Mouse (Mus musculus): ENCODE results near the gene Fbxo34. TPM values are rescaled to one million over a fixed set of nuclear protein-coding genes. Genes with fewer than 3 reads are reported as not detected.

The Fbxo34 gene
- total RNA-seq, 1 experiment from 2014 or later = 21.3 TPM

DNA sequence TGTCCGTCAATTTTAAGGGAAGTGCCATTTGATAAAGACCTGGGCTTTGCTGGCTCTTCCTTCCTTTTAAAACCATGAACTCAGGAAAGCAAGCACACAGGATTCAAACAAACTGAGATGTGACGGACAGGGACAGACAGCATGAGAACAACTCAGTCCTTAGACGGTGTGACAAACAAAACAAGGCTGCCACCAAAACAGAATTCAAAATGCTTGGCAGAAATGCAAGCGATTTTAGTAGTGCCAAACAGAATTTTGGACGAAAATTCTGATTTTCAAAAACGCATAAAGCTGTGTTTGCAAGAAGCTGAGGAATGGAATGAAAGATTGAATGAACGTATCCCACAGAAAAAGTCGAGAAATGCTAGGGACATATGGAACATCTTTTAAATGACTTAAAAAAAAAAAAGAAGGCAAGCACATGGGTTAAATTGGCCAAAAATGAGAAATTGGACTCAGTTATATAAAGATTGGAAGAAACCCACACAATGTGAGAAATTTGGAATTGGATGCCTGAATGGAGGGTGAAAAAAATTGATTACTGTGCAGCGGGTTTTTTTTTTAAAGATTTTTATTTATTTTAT, 12.7 kb downstream of the Fbxo34 start:
- ATAC-seq (replicated peaks in 1 of 2; ENCODE audit: insufficient read depth in 1 of 2, low FRiP score in 2 of 2, low TSS enrichment in 1 of 2, low read depth in 1 of 2, poor library complexity in 2 of 2, severe bottlenecking in 2 of 2) = no peak

DNA sequence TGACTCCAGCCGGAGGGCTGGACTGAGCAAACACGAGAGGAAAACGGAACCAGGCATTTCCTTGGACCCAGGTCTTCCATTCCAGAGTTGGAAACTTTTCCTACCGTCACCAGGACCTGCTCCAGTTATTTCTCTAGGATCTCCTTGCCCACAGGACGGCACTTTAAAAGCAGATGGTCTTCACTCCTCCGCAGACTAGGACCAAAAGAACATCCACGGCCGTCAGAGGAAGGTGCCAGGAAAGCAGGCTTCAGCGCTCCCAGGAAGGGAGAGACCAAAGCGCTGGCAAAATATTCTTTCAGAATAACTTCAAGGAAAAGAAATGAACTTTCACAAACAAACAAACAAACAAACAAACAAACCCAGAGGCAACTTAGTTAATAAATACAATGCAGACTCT, 14.2 kb downstream of the Fbxo34 start:
- ATAC-seq (replicated peaks in 1 of 2; ENCODE audit: insufficient read depth in 1 of 2, low FRiP score in 2 of 2, low TSS enrichment in 1 of 2, low read depth in 1 of 2, poor library complexity in 2 of 2, severe bottlenecking in 2 of 2) = no peak

DNA sequence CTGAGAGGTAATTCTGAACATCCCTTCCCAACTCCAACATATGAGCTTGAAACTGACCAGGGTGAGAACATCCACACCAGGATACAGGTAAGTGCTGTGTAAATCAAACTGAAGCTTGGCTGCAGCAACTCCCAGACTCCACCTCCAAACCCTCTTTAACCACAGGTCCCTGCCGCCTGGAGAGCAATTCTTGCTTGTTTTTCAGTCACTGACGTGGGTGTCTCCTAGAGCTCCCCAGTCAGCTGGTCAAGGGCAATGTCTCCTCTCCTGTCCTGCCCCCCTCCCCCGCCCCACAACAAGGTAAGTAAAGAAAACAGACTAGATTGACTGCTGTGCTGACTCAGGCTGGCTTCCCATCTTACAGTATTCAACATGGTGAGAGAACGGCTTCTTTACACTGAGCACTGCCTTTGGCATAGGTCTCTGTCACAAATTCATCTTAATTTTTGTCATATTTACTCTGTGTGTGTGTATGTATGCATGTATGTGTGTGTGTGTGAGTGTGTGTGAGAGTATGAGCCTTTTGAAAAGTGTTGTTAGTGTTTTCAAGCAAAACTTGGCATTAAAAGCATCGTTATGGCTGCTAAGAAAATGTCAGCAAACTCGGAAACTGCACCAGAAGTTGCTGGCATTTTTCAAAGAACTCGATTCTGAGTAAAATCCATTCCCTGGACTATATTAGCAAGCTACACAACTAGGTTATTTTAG, 15.4 kb downstream of the Fbxo34 start:
- no peak for ATAC-seq (replicated peaks in 1 of 2; ENCODE audit: insufficient read depth in 1 of 2, low FRiP score in 2 of 2, low TSS enrichment in 1 of 2, low read depth in 1 of 2, poor library complexity in 2 of 2, severe bottlenecking in 2 of 2)

DNA sequence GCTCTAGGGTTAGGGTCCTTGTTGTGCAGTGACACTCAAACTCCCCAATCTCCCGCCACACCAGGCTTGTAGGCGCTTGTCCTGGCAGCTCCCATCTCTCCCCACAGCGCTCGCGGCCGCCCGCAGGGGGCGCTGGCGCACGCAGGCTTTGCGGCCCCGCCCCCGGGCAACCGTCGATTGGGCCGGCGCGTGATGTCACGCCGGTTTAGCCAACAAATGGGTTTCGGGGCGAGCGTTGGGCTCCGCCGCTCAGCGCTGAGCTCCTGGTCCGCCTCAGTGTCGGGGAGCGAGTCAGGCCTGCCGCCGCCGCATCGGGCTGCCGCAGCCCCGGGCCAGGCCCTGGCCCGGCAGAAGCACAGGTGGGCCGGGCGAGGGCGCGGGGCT, 22.1 kb downstream of the Fbxo34 start:
- ATAC-seq (replicated peaks in 1 of 2; ENCODE audit: insufficient read depth in 1 of 2, low FRiP score in 2 of 2, low TSS enrichment in 1 of 2, low read depth in 1 of 2, poor library complexity in 2 of 2, severe bottlenecking in 2 of 2) = peak; percentile 75 to 87

DNA sequence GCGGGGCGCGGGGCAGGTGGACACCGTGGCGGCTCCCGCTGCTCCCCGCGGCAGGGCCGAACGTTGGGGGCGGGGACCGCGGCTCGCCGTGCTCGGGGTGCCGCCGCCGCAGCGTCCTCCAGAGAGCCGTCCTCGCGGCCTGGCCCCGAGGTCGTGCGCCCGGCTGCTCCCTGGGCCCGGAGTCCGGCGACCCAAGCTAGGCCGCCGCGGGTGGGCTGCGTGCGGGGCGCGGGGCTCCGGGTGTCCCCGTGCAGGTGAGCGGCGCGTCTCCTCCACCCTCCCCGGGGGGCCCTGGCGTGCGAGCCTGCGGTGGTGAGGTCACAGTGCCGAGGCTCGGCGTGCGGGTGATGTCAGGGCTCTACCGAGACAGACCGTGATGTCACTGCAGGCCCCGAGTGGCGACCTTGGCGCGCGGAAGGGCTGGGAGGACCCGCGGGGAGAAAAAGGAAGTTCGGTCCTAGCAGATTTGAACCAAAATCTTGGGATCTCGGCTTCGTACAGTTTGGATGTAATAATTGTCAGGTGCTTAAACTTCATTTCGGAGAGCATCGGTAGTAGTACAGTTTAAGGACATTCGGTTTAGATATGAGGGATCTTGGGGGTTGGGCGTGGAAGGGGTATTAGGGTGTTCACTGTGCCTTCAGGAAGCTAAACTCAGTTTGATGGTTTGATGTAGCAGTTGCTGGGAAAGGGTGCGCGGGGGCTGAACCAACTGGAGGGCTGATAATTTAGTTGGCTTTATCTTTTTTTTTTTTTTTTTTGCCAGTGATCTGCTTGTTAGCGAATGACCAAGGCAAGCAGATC, 22.7 kb downstream of the Fbxo34 start:
- peak; percentile 81 to 90 for ATAC-seq (replicated peaks in 1 of 2; ENCODE audit: insufficient read depth in 1 of 2, low FRiP score in 2 of 2, low TSS enrichment in 1 of 2, low read depth in 1 of 2, poor library complexity in 2 of 2, severe bottlenecking in 2 of 2)

DNA sequence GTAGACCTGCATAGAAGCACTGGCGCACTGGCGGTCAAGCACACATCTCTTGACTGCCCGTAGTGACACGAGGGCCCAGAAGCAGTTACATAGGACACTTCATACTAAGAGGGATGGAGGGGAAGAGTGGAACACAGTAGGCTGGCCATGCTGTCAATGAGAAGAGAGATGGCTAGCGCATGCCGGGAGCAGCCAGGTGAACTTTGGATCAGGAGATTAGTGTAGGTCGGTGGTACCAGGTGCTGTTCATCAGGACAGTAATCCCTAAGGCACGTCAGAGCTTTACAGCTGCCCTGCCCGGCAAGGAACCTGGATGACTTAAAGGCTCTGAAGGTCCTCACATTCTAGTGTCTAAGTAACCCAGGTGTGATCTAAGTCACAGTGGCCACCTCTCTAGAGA, 23.7 kb downstream of the Fbxo34 start:
- ATAC-seq (replicated peaks in 1 of 2; ENCODE audit: insufficient read depth in 1 of 2, low FRiP score in 2 of 2, low TSS enrichment in 1 of 2, low read depth in 1 of 2, poor library complexity in 2 of 2, severe bottlenecking in 2 of 2) = no peak

DNA sequence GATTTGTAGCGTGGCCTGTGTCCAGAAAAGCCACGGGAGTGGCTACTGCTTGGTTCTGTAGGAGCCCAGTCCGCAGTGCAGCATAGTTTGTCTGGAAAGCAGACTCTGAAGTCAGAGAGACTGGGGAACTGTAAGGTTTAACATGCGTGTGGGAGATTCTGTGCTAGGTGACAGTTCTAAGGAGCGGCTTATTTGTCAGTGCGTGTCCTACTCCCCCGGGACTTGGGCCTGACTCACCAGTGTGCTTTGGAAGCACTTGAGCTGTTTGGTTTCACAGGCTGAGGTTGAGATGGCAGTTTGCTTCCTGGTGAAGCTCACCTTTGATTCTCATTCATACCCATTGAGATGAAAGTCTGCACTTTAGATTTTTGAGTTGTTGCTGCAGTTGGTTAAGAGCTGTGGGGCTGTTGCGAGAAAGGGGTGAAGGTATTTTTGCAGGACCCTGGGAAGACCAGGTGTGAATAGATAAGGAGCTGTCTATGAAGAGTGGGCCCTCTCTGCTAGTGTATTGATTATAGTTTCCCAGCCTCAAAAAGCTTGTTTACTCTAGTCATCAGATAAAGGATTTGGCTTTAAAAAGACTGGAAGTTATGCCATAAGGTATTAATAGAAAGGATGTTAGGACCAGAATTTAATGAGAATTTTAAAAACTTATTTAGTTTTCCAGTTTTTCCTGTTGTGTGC, 24.5 kb downstream of the Fbxo34 start:
- no peak for ATAC-seq (replicated peaks in 1 of 2; ENCODE audit: insufficient read depth in 1 of 2, low FRiP score in 2 of 2, low TSS enrichment in 1 of 2, low read depth in 1 of 2, poor library complexity in 2 of 2, severe bottlenecking in 2 of 2)

DNA sequence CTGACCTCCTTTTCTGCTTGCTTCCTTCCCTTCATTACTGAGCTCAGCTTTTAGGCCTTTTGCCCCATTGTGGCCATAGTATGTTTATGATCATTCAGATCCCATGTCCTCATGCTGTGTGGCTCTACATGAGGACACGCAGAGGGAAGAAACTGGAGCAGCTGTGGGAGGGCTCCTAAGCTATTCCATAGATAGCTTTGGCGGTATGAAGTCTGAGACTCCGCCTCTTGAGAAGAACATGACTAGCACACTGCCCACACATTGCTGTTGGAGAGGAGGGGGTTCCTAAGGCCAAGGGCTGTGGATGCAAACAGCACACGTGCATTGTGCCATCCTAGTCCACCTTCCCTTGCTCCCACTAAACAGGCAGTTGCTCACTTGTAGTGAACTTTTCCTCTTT, 26.0 kb downstream of the Fbxo34 start:
- no peak for ATAC-seq (replicated peaks in 1 of 2; ENCODE audit: insufficient read depth in 1 of 2, low FRiP score in 2 of 2, low TSS enrichment in 1 of 2, low read depth in 1 of 2, poor library complexity in 2 of 2, severe bottlenecking in 2 of 2)

DNA sequence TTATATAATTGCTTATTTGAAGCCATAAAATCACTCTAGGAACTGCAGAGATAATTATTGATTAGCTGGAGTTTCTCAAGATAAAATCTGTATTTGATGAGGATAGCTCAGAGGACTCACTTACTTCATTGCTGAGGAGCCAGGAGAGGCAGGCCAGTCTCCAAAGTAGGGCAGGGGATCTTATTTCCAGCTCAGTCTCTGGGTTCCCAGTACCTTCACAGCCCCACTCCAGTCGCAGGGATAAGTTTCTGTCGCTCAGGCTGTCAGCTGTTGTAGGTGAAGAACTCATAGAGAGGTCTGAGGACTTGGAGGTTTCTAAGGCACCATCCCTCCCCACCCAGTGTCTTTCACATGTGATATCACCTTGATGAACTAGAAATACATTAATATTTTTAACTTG, 27.5 kb downstream of the Fbxo34 start:
- ATAC-seq (replicated peaks in 1 of 2; ENCODE audit: insufficient read depth in 1 of 2, low FRiP score in 2 of 2, low TSS enrichment in 1 of 2, low read depth in 1 of 2, poor library complexity in 2 of 2, severe bottlenecking in 2 of 2) = no peak

DNA sequence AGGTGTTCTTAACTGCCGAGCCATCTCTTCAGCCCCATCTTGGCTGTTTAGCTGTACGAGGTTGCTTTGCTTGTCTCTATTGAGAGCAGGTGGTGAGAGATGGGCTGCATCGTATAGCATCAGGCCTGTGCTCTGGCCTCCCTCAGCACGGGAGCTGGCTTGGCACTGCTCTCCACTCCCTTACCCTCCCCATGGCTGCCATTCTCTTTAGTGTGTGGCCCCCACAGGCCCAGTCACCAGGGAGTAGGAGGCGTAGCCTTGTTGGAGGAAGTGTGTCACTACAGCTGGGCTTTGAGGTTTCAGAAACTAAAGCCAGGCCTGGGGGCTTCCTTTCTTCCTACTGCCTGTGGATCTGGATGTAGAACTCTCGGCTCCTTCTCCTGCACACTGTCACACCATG, 32.0 kb downstream of the Fbxo34 start:
- ATAC-seq (replicated peaks in 1 of 2; ENCODE audit: insufficient read depth in 1 of 2, low FRiP score in 2 of 2, low TSS enrichment in 1 of 2, low read depth in 1 of 2, poor library complexity in 2 of 2, severe bottlenecking in 2 of 2) = no peak

DNA sequence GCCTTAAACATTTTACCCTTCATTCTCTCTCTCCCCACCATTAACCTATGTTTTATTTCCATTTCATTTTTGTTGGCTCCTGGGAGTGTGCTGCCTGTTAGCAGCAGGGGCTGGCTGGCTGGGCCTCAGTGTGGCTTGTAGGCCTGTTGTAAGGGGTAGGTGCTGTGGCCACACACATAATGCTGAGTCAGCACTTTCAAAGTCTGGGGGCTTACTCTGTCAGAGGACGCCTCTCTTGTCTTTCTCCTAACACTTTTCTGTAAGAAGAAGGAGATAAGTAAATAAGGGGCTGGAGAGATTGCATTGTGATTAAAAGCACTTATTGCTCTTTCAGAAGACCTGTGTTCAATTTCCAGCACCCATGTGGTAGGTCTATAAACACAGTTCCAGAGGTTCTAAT, 32.9 kb downstream of the Fbxo34 start:
- no peak for ATAC-seq (replicated peaks in 1 of 2; ENCODE audit: insufficient read depth in 1 of 2, low FRiP score in 2 of 2, low TSS enrichment in 1 of 2, low read depth in 1 of 2, poor library complexity in 2 of 2, severe bottlenecking in 2 of 2)

DNA sequence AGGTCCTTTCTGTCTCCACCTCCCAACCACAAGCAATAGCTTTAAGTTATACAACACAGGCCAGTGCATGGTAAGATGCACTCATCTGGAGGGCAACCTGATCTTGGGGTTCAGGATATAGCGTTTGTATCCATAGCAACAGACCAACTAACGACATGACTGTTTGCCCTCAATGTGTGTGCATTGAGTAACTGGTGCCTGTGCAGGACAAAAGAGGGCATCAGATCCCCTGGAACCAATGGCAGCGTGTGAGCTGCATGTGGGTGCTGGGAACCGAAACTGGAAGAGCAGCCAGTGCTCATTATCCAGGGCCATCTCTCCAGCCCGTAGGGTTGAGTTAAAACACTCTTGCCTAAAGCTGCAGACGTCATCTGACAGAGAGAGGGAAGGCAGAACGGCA, 38.5 kb downstream of the Fbxo34 start:
- no peak for ATAC-seq (replicated peaks in 1 of 2; ENCODE audit: insufficient read depth in 1 of 2, low FRiP score in 2 of 2, low TSS enrichment in 1 of 2, low read depth in 1 of 2, poor library complexity in 2 of 2, severe bottlenecking in 2 of 2)

DNA sequence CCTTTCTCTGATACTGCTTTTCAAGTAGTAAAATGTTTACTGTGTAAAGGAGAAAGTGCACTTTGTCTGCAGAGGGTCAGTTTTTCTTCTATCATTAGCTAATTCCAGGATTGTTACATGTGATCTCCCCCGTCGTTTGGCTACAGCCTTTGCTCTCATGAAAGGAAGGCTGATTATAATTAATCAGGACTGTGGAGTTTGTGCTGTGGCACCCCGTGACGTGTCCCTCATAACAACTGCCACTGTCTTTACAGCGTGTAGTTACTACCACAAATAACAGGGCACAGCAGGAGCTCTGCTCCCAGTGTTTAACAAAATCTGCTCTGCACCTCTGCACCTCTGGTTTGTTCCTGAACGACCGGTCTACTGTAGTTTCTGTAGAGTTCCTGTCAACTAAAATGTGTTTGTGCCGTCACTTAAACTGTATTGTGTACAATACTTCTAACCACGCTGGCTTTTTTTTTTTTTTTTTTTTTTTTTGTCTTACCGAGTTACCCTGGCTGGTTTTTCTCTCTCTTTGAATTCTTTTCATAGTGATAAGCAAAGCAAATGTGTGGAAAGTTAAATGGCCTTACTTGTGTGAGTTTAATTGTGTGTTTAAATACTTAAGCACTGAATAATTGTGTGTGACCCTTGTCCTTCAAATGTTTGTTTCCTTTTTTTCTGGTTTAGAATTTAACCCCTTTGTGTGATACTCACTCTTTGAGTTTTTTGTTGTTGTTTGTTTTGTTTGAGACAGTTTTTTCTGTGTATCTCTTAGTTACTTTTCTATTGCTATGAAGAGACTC, 39.3 kb downstream of the Fbxo34 start:
- ATAC-seq (replicated peaks in 1 of 2; ENCODE audit: insufficient read depth in 1 of 2, low FRiP score in 2 of 2, low TSS enrichment in 1 of 2, low read depth in 1 of 2, poor library complexity in 2 of 2, severe bottlenecking in 2 of 2) = no peak

DNA sequence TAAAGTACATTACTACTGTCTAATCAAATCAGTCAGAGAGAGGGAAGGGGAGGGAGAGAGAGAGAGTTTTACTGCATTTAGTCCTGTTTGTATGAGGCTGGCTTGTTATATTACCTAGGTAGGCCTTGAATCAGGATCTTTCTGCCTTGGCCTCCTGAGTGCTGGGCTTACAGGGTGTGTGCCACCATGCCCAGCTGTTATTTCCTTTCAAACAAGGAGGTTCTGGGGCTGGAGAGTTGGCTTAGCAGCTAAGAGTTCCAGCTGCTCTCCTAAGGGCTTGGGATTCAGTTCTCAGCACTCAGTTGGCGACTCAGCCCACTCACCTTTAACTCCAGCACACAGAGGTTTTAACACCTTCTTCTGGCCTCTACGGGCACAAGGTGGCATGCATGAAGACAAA, 40.5 kb downstream of the Fbxo34 start:
- no peak for ATAC-seq (replicated peaks in 1 of 2; ENCODE audit: insufficient read depth in 1 of 2, low FRiP score in 2 of 2, low TSS enrichment in 1 of 2, low read depth in 1 of 2, poor library complexity in 2 of 2, severe bottlenecking in 2 of 2)

DNA sequence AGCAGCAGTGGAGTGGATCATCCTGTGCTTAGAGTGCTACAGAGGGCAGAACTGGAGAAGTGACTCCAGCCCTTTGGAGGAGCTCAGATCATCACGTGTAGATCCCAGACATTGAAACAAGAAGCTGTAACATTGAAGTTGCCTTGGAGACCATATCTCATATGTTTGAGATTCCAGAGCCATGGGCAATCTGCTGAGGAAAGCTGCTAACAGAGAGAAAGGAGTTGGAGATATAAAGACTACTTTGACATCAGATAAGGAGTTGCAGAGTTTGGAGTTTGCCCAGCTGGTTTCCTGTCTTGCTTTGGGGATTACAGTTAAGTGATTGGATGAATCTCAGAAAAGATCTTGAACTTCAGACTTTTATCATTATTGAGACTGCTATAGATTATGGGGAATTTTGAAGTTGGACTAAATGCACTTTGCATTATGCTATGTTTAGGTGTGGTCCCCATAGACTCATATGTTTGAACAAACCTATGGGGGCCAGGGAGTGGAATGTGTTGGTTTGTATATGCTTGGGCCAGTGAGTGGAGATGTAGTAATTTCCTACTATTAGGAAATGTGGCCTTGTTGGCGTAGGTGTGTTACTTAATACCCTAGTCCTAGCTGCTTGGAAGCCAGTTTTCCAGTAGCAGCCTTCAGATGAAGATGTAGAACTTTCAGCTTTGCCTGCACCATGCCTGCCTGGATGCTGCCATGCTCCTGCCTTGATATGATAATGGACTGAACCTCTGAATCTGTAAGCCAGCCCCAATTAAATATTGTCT, 43.6 kb downstream of the Fbxo34 start:
- no peak for ATAC-seq (replicated peaks in 1 of 2; ENCODE audit: insufficient read depth in 1 of 2, low FRiP score in 2 of 2, low TSS enrichment in 1 of 2, low read depth in 1 of 2, poor library complexity in 2 of 2, severe bottlenecking in 2 of 2)

DNA sequence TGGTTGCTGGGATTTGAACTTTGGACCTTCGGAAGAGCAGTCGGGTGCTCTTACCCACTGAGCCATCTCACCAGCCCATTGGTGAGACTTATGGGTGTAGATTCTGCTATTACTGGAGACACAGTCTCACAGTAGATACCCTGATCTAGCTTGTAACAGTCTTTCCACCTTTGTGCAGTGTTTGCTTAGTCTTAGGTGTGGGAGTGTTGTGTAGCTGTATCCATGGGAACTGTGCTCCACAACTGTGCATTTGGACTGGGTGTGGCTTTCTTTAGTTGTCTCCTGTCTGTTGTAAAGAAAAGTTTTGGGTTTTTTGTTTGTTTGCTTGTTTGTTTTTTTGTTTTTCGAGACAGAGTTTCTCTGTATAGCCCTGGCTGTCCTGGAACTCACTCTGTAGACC, 45.7 kb downstream of the Fbxo34 start:
- ATAC-seq (replicated peaks in 1 of 2; ENCODE audit: insufficient read depth in 1 of 2, low FRiP score in 2 of 2, low TSS enrichment in 1 of 2, low read depth in 1 of 2, poor library complexity in 2 of 2, severe bottlenecking in 2 of 2) = no peak

DNA sequence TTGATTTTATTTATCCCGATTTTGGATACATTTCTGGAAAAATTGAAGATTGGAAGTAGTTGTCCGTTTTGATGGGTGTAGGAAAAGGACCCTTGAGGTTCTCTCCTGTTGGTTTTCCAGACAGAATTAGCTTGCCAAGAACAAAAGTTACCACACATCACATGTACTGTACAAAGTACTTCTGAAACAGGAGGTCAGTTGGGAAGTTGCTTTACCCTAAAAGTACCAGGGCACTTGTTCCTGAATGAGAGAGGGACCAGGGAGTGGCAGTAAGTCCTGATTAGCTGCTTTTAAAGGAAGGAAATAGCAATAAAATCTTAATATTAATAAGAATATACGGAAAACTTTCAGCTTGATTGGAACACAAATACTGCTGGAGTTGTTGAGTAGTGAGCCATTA, 46.9 kb downstream of the Fbxo34 start:
- ATAC-seq (replicated peaks in 1 of 2; ENCODE audit: insufficient read depth in 1 of 2, low FRiP score in 2 of 2, low TSS enrichment in 1 of 2, low read depth in 1 of 2, poor library complexity in 2 of 2, severe bottlenecking in 2 of 2) = no peak
